Mouse (Mus musculus) liver, embryonic 14 days (tissue): ENCODE data around the gene 1700003H04Rik. TPM values are rescaled to one million over a fixed set of nuclear protein-coding genes. Genes with fewer than 3 reads are reported as not detected.

Experiments
- polyA plus RNA-seq: library from polyadenylated mRNA; depleted of rRNA; stranded (reverse); fragments of >200 nt; gene quantifications from 2 replicates; pipeline ENCODE4 v1.2.3, GENCODE M21; 2012; rRNA removed

The 1700003H04Rik gene
- polyA plus RNA-seq: not detected in 2 replicates

GRCm38 (mm10) chr3:124581001-124581400 lies at the start of gene 1700003H04Rik:
Gene 1700003H04Rik, minus strand, starts transcription at chr3:124581101.

Other genes starting within 250 kb of the 1700003H04Rik start
- not detected in 2 replicates for gene 1700006A11Rik, start 155.1 kb downstream of the 1700003H04Rik start, polyA plus RNA-seq